Mouse (Mus musculus) CD4-positive, CD25-positive, alpha-beta regulatory T cell, adult 2 months (primary cell): ENCODE data around the gene Zbtb7a.

Experiments
- DNase-seq: peaks from one replicate; pipeline ENCODE4 v3.0.0-alpha.2; 2012; ENCODE audit warnings: low read depth, low spot score

Zbtb7a gene

GRCm38 (mm10) chr10:81190236-81190911 lies 55.4 kb downstream of the Zbtb7a start:
- peak; percentile 59 for DNase-seq

GRCm38 (mm10) chr10:81190912-81191321 lies 55.9 kb downstream of the Zbtb7a start:
- peak; percentile 44 for DNase-seq

- peak; percentile 20 for DNase-seq
These were observed 56.4 kb downstream of the Zbtb7a start for GRCm38 (mm10) chr10:81191342-81191982.

DNA sequence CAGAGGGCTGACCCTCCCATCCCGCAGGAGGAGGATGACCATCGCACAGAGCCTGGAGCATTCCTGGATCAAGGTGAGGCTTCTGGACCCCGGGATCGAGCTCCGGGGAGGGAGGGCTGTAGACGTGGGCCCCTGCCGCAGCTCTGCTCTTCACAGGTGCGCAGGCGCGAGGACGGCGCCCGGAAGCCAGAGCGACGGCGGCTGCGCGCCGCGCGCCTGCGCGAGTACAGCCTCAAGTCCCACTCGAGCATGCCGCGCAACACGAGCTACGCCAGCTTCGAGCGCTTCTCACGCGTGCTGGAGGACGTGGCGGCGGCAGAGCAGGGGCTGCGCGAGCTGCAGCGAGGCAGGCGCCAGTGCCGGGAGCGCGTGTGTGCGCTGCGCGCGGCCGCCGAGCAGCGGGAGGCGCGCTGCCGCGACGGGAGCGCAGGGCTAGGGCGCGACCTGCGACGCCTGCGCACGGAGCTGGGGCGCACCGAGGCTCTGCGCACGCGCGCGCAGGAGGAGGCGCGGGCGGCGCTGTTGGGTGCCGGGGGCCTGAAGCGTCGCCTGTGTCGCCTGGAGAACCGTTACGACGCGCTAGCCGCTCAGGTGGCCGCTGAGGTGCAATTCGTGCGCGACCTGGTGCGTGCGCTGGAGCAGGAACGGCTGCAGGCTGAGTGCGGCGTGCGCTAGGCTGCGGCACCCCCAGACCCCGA lies 57.4 kb downstream of the Zbtb7a start:
- peak; percentile 95 for DNase-seq

DNA sequence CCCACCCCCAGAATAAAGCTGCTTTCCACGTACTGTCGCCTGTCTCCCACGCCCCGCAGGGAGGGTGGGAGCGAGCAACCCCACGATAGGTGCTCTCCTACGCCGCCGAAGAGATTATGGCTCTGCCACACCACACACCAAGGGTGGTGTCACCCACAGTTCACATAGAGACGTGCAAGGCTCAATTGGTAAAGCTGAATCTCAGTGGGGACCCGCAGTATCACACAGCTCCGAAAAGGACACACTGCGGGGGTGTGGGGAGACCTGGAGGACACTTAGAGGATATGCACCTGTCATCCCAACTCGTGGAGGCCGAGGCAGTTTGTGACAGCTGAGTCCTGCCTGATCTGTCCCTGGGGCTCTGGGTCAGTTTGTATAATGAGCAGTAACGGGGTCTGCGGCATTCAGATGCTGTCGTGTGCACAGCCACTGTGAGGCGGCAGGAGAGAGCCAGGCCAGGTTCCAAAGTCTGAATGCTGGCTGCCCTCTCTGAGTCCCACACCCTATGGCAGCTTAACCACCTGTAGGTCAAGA lies 58.0 kb downstream of the Zbtb7a start:
- DNase-seq: no peak

DNA sequence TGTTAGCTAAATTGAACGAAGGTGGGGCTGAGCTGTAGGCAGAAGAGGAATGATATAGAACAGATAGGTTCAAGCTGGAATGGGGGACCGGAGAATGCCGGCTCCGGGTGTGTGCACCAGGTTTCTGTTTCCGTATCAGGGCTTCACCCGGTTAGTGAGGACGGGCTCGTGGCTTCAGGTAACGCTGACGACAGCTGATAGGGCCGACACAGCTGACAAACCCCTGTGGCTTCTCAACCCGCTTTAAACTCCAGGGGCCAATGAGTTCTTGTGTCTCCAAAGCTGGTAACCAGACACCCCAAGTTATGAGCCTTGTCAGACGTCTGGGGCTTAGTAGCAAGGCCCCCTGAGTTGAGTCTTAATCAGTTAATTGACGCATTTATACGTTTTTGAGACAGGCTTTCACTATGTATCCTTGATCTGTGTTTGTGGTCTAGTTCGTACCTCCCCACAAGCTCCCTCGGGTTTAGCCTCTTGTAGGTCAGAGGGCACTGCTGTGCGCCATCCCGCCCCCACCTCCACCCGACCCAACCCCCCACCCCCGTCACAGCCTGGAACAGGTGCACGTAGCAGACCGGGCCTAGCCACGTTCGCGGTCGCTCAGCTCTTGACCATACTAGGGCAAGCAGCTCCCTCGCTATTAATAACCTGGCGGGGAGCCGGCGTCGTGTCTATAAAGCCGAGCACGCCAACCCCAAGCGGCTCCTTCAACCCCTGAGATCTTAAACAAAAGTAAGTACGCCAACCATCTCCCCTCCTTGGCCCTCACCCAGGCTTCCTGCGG lies 59.2 kb downstream of the Zbtb7a start:
- DNase-seq: peak; percentile 77

DNA sequence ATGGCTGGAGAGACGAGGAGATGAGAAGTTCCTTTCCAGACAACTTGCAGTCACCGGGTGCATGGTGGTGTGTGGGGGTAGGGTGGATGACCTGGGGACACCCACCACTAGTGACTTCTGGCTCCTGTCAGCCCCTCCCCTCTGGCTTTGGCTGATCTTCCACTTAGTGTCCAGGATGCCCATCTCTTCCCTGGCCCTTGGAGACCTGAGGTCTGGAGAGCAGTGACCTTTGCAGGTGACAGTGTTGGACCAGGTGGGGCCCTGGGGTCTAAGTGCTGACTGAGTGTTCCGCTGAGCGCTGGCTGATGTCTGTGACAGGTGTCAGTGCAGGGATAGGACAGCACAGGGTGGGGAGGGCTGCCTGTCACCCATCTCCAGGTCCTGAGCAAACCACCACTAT lies 60.3 kb downstream of the Zbtb7a start:
- peak; percentile 19 for DNase-seq

- DNase-seq: no peak
These were observed 61.5 kb downstream of the Zbtb7a start for GRCm38 (mm10) chr10:81196470-81197065.

DNA sequence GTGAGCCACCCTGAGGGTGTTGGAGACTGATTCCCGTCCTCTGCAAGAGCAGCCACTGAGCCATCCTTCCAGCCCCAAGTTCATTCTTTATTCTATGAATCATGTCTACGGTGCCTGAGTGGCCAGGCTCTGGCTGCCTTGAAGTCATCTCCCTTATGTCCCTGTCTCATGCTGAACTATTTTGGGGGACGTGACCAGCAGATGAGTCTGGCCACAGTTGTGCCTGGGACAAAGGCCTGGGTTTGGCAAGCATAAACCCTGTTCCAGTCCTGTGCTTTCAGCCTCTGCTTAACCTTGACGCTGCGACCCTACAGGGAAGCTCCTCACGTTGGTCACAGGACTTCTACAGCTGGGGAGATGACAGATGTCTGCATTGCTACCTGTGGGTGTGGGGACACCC lies 62.3 kb downstream of the Zbtb7a start:
- no peak for DNase-seq

- peak; percentile 84 for DNase-seq
These were observed 63.2 kb downstream of the Zbtb7a start for GRCm38 (mm10) chr10:81198230-81198629.

GRCm38 (mm10) chr10:81198990-81199389 lies 64.0 kb downstream of the Zbtb7a start:
- no peak for DNase-seq

DNA sequence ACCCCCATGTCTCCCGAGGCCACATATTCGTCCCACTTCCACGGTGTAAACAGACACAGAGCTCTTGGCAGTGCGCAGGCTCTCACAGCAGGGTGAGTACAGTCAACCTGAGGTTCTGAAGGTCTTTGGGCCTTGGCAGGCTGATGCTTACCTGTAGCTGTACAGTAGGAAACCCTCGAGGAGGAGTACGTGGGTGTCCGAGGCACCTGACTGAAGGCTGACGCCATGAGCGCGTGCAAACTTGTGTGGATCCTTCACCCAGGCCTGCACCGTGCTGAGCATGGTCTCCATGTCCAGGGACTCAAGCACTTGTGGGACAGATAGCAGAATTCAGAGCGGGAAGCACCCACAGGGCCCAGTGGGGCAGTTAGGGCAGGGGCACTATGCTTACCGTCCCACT lies 65.1 kb downstream of the Zbtb7a start:
- no peak for DNase-seq

GRCm38 (mm10) chr10:81200605-81201287 lies 65.7 kb downstream of the Zbtb7a start:
- DNase-seq: no peak

DNA sequence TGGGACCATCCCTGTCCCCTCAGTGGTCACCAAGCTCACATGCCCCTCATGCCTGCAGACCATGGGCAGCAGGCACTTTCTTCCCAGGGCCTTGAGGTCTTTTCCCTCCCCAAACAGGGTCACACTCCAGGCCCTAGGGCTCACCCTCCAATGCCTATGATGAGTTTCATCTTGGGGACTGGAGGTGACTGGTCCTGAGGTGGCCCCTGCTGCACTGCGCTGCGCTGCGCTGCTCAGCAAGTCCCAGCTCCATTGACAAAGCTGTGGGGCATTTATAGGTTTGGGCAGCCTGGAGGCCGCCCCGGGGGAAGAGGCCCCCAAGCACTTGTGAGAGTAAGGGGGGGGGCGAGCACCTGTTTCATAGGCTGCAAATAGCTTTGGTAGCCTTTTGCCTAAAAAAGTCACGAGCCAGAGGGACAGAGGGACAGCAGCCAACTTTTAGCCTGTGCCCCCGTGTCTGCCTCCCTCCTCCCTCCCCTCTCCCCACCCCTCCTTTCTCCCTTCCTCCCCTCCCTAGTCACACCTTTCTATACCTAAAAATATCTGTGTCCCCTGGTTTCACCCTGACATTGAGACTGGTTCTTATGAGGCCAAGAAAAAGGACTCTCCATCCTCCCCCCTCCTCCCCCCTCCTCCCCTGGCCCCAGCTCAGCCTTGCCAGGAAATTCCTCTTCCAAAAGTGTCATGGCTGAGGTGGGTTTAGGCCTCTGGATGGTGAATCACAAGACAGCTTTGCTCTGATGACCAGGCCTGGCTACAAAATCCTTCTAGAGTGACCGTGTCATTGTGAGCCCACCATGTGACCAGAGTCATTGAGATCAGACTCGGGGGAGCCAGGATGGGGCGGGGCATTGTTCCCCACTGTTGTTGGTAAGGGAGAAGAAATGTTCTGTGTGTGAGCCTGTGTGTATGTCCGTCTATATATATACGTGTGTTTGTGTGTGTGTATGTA lies 67.1 kb downstream of the Zbtb7a start, which contains the start of gene Nmrk2:
TSS of gene Nmrk2 (minus strand) at position 245 of the 952 bp plus-strand sequence.
- no peak for DNase-seq
